Mouse (Mus musculus) layer of hippocampus, adult 9-10 months (tissue): ENCODE data around the gene Adcy10.

Source experiments
- DNase-seq: peaks from one replicate; pipeline ENCODE4 v3.0.0; 2022; ENCODE audit warnings: low spot score

Gene Adcy10

DNA sequence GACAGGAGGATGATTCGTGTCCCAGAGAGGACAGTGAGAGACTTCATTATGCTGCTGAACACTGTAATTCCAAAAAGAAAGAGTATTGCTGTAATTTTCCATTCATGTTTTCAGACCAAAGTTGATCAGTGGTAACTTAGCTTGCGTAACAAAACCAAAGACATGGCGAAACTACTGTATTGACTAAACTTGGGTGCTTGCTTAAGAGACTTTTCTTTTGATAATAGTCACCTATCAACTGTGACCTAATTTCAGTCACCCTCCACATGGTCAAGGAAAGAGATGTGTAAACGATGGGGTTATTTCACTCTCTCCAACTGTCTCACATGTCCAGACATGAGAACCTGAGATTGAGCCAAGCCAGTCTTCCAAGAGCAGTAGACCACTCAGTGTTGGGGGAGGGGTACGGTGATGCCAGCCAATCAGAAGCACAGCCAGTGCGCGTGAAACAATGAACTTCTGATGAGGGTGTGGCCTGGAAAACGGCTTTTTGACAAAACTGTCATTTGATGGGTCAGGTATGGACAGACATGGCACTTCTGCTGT is at the start of gene Adcy10:
Adcy10 (plus strand) TSS at position 496 of the 546 bp plus-strand sequence.
- DNase-seq = no peak

DNA sequence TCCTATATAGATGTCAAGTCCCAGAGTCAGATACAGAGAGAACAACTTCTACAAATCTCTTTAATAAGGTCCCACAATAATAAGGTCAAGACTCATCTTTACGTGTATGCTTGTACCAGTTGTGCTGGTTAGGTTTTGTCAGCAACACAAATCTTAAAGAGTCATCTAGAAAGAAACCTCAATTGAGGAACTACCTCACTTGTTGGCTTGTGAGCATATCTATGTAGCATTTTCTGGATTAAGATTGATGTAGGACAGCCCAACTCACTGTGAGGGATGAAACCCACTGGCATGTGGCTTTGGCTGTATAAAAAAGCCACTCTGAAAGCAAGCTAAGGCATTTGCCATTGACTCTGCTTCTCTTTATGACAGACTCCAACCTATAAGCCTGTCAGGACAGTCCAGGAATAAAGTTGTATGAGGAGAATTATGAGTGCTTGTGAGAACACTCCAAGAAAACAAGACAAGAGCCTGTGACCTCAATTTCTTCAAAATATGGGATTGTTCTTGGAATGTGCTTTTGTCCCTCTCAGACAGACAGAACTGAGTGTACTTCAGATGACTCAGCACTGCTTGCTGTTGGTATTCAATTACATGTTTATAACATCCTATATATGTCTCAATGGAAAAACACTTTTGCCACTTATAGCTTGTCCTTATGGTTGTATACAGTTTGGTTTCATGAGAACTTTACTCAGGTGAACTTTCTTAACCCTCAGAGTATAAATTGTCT is 46.5 kb upstream of the Adcy10 start:
- DNase-seq = no peak

DNA sequence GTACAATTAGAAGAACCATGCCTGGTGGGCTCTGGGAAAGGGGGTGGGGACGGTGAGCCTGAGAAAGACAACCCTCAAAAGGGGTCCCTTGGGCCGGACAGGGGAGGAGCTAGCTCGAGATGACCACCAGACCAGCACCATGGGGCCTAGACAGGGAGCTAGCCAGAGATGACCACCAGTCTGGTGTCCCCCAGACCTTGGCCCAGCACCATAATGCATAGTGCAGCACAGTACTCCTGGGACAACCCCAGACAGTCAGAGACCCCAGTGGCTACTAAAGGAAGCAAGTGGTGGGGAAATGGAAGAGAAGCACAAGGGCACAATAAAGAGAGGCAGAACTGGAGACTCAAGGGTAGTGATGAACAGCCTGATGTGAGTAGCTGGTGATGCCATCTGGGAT is 44.2 kb upstream of the Adcy10 start:
- DNase-seq = no peak

DNA sequence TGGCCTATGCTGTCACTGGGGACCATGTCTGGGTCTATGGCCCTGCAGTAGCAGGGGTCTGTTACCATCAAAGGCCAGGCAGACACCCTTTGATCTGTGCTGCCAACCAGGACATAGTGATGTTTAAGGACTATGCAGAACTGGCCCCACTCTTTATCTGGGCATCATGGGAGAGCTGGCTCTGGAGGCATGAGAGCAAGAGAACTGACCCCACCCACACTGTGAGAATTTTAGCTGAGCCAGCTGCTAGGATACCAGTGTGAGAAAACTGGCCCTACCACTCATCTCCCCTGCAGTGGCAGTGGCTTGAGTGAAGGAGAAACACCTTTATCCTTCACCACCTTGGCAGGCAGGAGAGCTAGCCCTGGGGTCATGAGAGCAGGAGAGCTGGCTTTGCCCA is 43.8 kb upstream of the Adcy10 start:
- DNase-seq = no peak

DNA sequence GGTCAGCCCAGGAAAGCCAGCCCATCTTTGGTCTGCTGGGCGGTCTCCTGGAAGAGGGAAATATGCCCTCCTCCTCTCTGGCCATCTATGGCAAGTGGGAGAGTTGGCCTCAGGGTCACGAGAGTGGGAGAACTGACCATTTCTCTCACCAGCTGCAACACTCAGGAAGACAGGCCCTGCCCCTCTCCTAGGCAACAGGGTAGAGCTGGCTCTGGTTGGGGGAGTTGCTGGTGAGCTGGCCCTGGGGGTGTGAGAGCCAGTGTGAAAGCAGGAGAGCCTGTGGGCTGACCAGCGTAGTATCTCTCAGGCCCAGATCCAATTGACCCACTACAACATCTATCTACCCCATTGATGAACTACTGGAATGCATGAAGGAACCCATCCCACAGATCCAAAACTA is 43.3 kb upstream of the Adcy10 start:
- no peak for DNase-seq

DNA sequence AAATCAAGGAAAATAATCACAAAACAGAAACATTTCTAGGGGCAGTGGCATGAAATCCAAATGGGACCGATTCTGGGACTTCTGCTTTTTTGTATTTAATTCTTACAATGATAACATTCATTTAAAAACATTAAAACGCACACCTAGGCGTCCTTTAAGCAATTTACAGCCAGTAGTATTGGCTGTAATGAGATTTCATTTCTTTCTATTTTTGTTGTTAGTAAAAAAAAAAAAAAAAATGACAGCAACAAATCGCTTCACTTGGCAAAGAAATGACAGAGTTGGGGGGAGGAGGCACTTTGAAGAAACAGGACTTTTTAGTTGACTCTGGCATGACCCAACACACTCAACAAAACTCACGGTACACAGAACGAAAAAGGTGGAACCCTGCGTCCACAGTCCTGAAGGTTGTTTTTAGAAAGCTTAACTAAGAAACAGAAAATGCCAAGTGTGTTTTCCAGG is 25.9 kb upstream of the Adcy10 start:
- no peak for DNase-seq

DNA sequence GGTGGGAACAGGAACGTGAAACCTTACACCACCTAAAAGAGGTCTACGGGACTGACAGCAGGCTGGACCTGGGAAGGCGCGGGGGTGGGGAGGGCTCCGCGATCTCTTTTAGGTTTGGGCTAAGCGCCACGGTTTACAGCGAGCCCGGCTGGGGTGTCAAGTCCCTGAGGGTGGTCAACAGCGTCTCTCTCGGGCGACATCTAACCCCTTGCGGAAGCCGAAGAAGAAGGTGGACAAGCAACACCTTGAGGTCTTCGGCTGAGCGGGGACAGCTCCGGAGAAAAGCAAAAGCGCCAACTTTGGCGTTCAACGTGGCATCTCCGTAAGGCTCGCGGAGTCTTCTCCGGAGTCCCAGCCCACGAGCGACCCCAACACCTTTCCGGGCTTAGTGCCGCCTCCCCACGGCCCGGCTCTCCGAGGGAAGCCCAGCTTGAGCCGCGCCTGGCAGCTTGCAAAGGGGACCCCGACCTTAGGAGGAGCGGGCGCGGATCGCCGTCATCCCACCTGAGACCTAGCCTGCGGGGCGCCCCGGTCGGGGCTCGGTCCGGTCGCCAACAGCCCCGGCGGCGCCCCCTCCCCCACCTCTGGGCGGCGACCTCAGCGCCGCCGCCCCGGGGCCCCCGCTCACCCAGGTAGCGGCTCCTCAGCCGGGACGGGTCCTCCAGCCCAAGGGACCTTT is 25.3 kb upstream of the Adcy10 start:
- DNase-seq = no peak

DNA sequence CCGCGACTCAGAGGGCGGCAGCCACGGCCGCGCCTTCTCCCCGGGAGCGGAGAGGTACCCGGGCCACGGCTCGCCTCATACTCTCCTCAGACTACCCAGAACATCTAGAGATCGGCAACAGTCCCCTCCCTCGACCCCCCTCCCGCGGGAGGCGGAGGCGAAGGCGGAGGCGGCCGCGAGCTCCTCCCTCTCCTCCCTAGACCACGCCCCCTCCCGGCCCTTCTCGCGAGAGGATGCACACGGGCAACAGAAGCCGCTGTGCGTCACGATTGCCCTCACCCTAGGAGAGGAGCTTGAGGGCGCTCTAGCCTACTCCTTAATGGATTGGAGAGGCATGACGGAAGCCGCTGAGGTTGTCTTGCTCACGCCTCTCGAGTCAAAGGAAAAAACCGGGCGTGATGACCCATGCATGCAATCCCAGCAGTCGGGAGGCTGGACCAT is 24.6 kb upstream of the Adcy10 start, which contains the start of the genes Dcaf6 and Mpc2:
Dcaf6 (minus strand) TSS at position 116 of the 441 bp plus-strand sequence.
Mpc2 (plus strand) TSS at position 278 of the 441 bp plus-strand sequence.
- DNase-seq = peak; percentile 97

DNA sequence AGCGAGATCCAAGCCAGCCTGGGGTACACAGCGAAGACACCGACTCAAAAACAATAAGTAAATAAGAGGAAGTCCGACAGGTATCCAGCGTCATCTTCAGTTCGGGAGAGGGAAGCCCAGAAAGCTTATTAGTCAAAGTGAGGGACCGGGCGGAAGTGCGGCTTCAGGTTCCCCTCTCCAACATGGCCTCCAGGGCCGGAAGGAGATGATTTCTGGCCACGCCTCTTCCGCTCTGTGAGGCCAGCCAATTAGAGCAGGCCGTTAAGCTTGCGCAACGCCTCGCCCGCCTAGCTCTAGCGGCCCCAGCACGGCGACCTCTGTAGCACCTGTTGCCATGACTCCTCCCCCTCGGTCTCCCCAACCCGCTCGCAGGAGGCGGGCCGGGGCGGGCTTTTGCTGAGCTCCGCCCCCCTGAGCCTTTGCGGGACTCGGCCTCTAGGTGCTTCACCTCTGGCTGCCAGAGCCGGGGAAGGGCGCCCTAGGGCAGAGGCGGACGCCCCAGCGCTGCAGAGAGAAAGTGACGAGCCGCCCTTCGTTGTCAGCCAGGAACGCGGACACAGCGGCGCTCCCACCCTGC is 24.1 kb upstream of the Adcy10 start:
- peak; percentile 94 for DNase-seq

DNA sequence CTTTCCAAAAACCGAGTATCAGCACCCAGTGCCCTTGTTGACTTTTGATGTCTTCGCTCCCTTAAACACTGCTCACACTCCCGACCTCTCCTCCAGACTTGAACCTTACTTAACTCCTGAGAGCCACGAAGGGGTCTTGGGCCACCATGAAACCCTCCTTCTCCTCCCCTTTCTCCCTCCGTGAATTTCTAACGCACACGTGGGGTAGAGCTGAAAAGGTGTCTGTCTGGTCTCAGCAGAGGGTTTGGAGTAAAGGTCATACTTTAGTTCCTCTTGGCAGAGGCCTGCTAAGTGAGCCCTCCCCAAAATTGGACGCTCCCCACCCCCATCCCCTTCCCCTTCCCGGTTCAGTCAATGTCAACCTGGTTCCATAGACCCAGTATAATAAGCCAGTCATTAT is 23.3 kb upstream of the Adcy10 start:
- no peak for DNase-seq

DNA sequence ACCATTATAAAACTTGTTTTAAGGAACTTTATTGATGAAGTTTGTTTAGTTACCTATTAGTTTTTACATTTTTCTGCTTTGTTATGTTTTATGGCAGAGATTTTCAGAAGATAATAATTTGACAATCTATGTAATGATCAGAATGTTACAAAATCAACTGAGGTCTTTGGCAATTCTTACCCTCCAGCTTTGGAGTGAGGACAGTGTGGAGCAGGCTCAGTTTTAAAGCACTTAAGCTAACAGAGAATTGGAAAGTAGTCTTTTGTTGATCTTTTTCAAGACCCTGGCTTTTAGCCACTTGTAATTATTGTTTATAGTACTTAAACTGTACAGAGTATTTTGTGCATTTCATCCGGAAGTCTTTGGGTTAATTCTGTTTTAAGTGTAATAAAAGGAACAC is 22.1 kb upstream of the Adcy10 start:
- no peak for DNase-seq

DNA sequence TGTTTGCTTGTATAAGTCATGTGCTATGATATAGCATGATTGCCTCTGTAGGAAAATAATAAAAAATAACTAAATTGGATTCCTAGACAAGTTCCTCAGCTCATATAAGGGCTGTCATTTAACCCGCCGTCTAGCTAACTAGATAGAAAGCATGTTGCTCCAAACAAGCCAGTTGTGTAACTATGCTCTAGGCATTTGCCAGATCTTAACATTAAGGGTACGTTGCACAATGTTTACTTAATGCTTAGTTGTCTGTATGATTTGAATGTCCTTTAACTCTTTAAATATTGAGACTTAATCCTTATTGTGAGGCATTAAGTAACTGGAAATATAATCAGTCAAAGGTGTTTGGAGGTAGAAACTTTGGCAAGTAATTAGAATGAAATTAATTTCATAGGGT is 20.4 kb upstream of the Adcy10 start:
- DNase-seq = no peak

DNA sequence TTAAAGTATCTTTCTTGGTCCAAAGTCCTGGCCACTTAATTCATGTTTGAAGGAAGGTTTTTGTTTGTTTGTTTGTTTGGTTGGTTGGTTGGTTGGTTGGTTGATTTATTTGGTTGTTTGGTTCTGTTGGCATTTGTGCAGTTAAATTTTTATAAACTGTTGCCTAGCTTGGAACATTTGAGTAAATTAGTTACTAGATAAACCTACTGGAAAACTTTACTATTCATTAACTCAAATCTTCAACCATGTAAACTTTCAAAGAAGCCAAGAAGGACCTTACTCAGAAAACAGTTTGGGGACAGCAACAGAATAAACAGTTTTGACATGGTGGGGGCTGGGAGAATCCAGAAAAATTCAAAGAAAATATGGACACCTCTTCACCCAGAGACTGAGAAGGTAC is 16.0 kb upstream of the Adcy10 start:
- DNase-seq = no peak

DNA sequence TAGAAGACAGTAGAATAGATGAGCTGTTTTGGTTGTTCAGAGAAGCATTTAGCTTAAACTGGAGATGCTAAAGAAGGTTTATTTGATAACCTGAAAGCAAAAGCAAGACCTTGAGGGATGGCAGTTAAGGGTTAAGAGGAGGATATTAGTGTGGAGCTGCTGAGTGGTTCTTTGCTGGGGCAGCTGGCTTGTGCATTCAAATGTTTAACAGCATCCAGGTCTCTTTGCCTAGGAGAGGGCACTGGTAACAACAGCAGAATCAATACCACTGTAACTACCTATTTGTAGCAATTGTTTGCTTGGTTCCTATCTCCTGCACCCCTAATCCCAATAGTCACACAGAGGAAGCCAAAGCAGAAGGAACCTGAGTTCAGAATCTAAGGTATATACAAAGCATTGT is 15.3 kb upstream of the Adcy10 start:
- DNase-seq = no peak

DNA sequence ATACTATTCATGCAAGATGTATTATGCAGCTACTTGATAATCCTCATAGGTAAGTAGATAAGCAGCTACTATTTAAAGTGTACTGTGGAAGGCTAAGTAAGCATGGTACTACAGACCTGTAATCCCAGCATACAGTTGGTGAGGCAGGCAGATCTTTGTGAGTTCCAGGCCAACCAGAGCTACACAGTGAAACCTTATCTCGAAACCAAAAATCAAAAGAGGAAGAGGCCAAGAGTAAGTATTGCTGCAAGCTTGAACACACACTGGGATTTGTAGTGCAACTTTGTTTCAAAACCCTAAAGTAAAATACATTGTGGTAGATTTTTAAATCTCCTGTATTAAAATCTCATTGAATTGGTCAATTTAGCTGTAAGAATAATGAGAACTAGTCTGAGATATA is 13.5 kb upstream of the Adcy10 start:
- no peak for DNase-seq

DNA sequence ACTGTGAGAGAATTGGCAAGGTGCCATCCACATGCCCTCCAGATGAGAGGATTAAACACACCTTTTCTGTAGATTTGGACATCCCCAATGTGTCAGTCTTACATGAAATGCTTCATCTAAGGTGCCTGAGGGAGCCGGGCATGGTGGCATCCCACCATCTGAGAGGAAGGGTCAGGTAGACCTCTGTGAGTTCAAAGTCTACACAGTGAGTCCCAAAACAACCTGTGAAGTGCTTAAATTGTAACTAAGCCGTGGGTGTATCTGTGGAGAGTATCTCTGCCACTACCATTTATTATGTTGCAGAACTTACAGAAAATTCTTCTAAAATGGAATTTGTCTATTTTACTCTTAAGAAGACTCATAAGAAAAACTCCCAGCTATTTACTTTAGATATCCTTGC is 1.1 kb downstream of the Adcy10 start:
- DNase-seq = no peak

DNA sequence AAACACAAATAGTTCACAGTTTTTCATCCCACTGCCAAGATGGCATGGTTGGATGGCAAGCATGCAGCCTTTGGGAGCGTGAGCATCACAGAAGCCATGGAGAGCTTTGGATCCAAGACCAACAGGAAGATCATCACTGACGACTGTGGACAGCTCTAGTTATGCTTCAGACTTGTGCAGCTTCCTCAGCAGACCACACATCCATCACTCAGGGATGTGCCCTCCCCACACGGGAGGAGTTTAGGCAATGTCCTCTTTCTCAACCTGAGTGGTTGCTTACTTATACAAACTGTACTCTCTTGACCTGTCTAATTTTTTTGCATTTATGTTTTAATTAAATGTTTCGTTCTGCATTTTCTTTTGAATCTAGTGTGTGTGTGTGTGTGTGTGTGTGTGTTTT is 4.2 kb downstream of the Adcy10 start:
- no peak for DNase-seq

DNA sequence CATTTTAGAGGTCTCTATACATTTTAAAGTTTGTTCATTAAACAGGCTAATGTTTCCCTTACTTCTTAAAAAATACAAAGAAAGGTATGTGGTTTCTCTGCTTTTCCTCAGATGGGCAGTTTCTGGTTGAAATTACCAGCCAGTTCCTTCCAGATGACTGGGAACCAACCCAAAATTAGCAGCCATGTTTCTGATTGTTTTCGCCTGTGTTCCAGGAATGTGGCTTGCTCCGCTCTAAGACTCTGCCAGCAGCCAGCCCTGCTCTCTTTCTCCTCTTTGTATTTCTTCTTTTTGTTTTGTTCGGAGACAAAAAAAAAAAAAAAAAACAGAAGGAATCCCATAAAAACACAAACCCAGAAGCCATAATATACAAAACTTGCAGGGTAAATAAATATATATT is 13.9 kb downstream of the Adcy10 start:
- no peak for DNase-seq

DNA sequence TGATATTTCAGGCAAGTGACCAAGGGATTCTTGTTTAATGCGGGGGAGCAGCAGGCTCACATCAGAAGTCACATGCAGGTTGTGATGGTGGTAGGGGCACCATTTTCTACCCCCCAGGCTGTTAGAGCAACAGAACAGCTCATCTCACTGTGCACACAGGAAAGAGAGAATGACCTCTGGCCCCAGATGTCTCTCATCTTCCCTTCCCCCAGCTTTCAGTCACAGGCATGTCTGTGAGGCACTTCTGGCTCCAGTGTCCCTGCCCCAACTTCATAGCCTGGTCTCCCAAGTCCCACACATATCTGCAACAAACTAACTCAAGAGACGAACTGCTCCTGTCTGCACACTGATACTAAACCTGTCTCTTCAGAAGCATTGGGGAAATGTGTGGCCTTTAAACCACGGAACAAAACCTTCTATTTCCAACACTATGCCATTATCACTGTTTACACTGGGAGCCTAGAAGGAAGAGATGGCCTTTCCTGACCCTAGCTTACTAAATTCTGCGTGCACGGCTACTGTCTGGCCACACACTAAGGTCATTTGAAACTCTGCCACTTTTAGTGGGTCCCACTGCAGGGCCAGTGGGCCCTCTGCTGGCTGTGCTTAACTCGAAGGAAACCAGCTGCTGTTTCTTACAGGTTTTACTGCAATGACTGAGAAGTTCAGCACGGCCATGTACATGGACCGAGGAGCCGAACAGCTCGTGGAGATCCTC is 18.5 kb downstream of the Adcy10 start:
- DNase-seq = no peak

DNA sequence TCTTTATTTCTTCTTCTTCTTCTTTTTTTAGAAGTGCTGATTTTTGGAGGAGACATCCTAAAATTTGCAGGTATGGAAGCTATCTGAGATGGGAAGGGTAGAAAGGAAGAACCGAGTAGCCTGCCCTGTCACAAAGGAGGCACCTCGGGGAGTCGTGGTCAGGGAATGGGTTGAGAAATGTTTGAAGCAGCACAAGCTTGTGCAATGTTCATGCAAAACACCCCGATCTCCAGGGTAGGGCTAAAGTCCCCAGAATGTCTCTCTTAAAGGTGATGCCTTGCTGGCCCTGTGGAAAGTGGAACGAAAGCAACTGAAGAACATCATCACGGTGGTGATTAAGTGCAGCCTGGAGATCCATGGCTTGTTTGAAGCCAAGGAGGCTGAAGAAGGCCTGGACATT is 21.3 kb downstream of the Adcy10 start:
- no peak for DNase-seq

DNA sequence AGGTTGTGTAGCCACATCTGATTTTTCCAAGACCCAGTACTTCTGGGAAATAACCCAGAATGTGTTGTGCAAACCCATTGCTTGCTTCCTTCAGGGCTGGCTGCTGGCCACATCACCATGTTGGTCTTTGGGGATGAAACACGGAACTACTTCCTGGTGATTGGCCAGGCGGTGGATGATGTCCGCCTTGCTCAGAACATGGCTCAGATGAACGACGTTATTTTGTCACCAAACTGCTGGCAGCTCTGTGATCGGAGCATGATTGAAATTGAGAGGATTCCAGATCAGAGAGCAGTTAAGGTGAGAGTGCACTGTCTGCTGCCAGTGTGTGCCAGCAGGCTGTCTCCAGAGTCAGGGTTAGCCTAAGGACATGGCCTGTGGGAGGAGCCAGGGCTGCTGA is 25.2 kb downstream of the Adcy10 start:
- DNase-seq = no peak

DNA sequence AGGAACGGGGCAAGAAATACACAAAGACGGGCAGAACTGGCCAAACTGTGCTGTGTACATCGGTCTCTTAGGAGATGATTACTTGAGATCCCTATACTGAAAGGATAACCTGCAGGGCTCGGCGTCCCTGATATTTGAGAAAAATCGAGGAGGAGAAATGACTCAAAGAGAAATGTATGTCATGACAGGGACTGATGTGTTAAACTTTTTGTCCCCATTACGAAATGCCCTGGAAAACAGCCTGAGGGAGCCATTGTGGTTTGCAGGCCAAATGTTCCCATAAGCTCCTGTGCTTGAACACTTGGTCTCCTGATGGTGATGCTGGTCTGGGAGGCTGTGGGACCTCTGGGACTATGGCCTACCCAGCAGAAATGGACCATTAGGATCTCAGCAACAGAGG is 35.7 kb downstream of the Adcy10 start:
- DNase-seq = no peak
